Mouse (Mus musculus): ENCODE measurements at regions not wholly inside any gene's neighbourhood (a gene's known extent, or its start where the extent isn't known, plus 50 kb on each side); places are given as distances from the start of the nearest gene placed in this dataset.
A peak's percentile ranks its signal among the peaks of the same experiment; 100 is the strongest.

DNA sequence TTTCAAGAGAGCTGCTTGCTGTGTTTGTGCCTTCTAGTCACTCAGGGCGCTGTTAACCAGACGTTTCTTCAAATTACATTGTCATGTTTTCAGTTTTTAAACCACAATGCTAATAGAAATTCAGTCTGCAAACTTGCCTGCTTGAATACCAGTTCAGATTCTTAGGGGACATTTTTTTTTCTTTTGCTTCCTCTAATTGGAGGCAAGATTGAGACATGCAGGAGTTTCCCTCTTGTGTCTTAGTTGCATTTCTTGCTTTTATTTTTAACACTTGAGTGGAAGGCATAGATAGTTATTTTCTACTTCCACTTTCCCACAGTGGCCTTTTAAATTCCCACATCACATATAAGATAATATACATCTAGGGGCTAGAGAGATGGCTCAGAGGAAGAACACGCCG is 246.8 kb downstream of the Grpr start:
- DNase-seq, result no peak

DNA sequence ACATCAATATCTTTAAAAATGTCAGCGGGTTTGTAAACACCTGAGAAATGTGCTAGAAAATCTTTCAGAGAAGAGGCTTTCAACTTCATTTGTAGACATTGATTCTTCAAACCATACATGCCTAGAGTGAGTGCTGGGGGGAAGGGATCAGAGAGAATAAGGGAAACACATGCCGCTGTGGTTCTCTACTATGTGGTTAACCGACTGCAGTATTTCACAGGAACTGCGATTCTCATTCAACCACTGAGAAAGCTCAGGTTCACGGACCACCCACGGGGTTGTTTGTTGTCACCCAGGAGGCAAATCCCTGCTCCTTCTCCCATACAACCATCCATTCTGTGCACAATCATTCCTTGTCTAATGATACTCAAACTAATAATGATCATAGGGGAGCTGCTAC is 248.4 kb downstream of the Grpr start:
- no peak for DNase-seq

DNA sequence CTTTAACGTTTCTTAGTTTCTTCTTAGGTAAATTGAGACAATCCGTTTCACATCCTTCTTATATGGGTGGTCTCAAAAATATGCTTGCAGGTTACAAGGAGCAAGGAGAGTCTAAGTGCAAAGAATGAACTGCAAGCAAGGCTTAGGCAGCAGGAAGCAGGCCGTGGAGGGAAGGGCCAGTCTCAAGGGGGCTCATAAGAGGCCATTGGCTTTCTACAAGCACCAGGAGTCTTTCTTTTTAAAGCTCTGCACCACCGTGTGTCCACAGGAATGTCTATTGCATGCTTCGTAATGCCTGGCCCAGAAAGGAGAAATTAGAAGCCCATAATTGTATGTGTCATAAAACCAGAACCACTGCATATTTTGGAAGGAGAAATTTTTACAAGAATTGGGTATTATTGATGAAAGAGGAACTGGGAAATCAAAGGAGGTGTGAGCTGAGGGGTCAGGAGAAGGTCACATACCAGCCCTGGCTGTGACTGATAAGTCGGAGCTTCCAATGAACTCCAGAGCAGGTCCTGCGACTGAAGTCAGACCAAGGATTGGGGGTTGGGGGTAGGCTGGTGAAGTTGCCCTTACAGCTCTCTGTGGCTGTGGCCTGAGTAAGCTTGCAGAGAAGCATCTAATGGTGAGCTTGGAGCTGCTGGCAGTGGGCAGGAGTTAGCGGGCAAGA is 252.4 kb downstream of the Grpr start:
- peak; percentile 3 for DNase-seq

DNA sequence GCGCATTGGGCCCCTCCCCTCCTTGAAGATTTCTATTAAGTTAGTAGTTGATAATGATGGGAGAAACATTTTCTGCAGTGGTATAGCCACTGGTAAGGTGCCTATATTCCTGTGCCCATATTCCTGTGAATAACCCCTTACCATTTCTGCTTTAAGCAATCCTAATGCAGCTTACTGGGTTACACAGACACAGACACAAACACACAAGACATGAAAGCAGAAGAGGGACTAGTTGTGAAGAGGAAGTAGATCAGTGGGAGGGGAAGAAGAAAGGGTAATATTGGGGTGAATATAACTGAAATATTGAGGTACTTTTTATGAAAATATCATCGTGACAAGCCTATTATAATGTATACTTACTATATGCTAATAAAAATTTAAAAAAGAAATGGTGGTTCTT is 288.2 kb downstream of the Grpr start:
- DNase-seq, result no peak

DNA sequence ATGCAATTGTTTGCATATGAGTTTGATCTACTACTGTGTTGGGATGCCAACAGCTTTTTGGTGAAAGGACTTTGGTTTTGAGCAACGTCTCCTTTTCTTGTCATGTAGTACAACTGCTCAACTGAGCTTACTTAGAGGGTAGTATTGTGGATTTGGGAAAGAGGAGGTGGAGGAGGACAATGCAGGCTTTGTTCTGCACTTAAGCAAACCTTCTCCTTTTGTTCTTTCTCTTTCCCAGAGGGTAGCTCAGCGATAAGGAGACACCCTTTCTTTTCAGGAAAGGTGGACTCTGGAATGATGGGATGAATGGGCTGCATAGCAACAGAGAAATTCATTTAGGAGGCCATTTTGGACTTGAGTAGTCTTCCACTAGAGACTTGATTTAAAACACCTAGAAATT is 288.6 kb upstream of the S100g start:
- no peak for DNase-seq

DNA sequence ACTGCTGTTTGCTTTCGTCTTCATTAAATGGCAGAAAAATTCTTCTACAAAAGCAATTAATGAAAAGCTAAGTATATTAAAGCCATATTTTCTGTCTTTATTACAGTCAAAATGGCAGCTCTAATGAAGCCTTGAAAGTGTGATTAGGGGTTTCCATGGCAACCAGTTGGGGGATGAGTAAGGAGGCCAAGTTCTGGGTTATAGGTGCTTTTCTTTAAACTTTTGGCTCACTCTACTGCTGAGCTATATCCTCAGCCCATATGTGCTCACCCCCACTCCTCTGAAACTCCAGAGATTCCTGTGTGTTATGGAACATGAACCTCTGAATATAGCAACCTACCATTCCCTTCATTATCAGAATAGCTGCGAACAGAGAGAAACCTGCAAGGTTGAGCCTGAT is 240.9 kb upstream of the S100g start:
- DNase-seq, result no peak

DNA sequence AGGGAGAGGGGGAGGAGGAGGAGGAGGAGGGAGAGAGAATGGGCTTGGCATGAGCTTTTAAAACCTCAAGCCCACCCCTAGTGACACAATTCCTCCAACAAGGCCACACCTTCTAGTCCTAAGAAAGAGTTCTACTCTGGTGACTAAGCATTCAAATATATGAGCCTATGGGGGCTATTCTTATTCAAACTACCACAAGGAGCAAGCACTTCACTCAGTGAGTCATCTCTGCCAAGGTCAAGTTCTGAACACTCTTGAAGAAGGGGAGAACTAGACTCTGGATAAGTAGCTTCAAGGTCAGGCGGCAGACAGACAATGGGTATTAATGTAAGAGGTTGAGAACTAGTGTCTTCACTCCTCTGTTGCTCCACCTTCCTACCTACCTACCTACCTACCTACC is 239.0 kb upstream of the S100g start:
- no peak for DNase-seq

DNA sequence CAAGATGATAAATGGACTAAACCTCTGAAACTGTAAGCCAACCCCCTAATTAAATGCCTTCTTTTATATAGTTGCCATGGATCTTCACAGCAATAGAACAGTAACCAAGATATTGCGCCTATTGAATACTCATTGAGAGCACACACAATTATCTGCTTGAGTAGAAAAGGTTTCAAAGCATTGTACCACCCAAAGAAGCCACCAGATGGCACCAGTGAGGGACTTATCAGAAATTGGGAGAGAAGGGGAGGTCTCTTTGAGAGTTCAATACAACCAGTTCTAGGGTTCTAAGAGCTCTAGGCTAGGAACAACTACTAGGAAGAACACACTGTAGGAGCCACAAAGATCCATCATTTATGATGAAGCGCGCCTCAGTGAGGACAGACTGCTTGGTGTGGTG is 217.2 kb upstream of the S100g start:
- DNase-seq, result peak; percentile 2

DNA sequence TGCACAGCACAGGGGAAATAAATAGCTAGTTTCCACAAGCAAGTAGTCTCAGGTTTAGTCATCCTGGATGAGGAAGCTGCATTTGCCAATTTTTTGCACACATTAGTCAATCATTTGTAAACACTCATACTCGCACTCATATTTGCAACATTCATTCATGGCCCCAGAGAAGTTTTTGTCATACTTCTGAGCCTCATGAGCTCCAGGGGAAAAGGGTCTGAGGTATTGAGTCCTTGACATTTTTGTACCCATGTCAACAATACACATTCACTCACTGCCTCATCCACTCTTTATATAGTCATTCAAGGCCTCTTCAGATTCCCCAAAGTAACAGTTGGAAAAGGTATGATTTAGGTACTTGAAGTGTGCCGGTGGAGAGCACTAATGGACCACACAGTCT is 200.4 kb upstream of the S100g start:
- no peak for DNase-seq

DNA sequence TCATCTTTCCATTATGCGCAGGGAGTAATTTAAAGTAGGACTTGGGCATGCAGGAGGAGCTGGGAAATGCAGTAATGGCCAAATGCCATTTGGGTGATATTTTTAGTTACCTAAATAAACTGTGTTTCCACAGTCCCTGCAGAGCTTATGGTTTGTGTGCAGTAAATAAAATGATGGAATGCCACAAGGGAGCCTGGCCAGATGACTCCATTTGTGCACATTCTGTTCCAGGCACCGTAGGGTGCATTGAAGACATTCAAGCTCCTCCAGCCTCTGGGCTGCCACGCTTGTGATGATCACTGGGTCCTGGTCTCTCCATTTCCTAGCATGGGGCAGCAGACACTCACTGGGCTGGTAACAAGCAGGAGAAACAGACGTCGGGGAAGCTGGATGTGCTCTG is 190.9 kb upstream of the S100g start:
- DNase-seq, result no peak

DNA sequence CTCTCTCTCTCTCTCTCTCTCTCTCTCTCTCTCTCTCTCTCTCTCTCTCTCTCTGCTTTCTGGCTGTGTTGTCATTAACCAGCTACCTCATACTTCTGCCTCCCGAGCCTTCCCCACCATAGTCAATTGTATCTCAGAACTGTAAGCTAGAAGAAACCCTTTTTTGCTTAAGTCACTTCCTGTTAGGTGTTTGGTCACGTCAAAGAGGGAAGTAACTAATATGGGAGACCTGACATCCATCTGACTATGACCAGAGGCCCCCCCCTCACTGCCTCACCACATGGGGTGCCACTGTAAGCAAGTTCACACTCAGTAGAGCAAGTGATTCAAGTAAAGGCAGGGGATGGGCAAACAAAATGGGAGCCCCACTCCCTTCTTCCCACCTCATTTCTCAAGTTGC is 187.6 kb upstream of the S100g start:
- DNase-seq, result no peak

DNA sequence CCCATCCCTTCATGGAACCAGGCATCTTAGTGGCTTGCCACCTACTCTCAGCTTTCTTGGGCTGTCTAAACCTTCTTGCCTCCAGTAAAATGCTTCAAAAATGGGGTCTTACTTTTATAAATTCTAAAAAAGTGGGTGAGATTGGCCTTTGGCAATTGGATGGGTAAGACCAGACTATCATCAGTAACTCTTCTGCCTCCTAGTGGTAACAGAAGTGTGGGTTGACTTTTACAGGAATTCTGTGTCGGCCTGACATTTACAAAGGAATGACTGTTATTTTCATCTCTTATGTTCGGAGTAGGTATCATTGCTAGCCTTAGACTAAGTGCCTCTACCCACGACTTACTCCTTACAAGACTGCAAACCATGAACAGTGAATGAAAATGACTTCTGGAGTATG is 180.1 kb upstream of the S100g start:
- no peak for DNase-seq

DNA sequence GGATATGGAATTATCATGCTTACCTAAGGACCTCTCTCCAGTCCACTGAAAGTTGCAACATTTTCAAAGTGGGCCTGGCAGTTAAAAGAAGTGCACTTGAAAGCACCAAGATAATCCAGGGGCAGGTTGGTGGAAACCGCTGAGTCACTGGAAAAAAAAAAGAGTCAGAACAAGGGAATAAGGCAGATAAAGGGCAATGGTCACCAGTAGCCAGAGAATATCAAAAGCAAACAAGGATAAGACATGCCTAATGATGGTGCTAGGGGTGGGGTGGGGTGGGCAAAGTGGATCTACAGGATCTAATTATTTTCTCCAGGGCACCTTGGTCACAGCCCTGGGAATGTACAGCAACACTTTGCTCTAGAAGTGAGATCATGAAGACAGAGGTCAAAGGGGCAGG is 175.1 kb upstream of the S100g start:
- DNase-seq, result no peak

DNA sequence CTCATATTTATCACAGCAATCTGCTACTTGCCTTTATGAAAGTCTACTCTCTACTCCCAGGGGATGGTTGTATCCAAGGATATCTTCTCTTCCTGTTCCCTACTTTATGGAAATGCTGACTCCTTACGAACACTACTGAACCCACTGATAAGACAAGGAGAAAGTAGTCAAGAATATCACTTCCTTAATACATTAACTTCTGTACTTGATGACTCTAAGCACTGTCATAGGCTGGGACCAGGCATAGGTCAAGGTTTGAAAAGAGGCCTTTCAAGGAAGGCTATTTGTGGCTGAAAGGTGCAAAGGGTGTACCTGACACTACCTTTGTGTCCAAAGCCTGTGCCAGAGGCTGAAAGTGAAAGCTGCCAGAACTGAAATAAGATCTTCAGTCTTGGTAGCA is 164.2 kb upstream of the S100g start:
- no peak for DNase-seq

DNA sequence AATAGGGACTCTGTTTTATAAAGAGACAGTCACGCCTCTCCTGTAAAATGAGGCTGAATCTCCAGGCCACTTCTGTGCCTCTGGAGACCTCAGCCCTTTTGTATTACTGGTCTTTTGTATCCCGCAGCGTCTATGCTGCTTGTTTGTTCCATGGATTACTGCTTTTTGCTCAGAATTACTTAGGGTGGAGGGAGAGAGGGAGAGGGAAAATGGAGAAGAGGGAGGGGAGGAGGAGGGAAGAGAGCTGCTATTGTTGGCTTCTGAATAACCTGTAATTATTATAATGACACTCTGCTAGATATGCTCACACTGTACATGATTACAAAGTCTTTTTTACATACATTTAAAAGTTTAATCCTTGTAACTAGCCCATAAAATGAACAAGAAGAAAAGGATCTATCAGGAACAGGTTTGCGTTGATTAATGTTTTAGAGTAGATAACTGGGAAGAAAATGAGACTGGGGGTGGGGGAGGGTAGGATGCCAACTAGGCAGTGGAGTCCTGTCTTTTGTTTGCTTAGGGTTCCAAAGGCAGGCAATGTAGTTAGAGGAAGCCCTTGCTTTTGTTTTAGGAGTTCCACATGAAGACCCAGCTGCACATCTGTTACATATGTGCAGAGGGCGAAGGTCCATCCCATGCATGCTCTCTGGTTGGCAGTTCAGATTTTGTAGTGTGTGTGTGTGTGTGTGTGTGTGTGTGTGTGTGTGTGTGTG is 153.4 kb upstream of the S100g start:
- no peak for DNase-seq

DNA sequence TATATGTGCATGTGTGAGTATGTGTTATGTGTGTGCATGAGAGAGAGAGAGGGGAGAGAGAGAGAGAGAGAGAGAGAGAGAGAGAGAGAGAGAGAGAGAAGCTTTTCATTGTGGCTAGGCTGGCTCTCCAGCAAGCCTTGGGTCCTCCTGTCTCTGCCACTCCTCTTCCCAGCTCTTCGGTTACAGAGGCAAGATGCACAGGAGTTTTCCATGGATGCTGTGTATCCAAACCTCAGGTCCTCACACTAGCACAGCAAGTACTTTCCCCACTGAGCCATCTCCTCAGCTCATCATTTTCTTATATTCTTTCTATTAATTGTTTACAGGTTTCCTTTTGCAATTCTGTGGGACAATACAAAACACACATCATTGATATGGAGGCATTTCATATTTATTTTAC is 152.8 kb upstream of the S100g start:
- no peak for DNase-seq

DNA sequence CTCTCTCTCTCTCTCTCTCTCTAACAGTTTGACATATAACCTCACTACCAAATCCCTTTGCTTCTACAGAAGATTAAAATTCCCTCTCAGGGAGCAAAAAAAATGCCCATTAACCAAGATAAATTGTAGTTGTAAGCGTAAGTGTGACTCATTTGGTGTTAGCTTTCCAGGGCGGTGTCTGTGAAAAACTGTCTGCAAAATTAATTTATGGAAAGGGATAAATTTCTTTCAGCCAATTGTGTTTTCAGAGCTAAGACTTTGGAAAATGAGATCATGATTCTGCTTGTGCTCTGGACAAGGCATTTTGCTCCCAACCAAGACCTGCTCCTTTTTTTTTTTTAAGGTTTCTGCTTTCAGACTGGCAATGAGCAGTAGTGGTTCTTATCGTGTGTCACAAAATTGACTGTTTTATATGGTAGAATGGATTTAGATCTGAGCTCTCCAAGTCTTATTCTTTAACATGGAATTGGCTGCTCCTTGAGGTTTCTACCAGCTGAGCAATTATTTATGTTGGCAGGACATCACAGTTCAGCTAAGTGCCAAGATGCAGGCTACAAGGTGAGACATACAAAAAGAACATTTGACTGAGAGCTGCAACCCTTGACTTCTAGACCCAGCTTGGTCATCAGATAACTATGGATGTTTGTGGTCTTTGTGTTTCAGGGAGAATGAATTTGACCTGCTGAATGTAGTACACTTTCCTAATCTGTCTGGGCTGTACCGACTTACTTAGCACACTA is 130.8 kb upstream of the S100g start:
- no peak for DNase-seq
